Mouse (Mus musculus) forebrain, embryonic 10.5 days (tissue): ENCODE measurements around the gene Zfp740. TPM values are rescaled to one million over a fixed set of nuclear protein-coding genes. Genes with fewer than 3 reads are reported as not detected.
A peak's percentile ranks its signal among the peaks of the same experiment; 100 is the strongest.
"Not testable (repeated sequence)": the region's sequence is repeated elsewhere in the genome, so short reads cannot be mapped to it uniquely, and the experiment has no call there.

Source experiments
- DNase-seq: peaks from one replicate; pipeline ENCODE4 v3.0.0-alpha.2; 2017; ENCODE audit warnings: low spot score; ENCODE audit errors: extremely low spot score
- H3K27ac ChIP-seq: fragments of 300-500 bp; sonication (generic); 2 replicates; pipeline ENCODE4 v1.5.1; 2016; ENCODE audit warnings: mild to moderate bottlenecking
- H3K27me3 ChIP-seq: fragments of 300-500 bp; sonication (generic); 2 replicates; pipeline ENCODE4 v1.6.1; 2016; ENCODE audit warnings: mild to moderate bottlenecking; ENCODE audit not compliant: poor library complexity, severe bottlenecking
- H3K36me3 ChIP-seq: fragments of 300-500 bp; sonication (generic); replicated peaks from 2 replicates; pipeline ENCODE4 v1.6.1; 2016; ENCODE audit warnings: mild to moderate bottlenecking, moderate library complexity
- H3K4me1 ChIP-seq: fragments of 300-500 bp; sonication (generic); 2 replicates; pipeline ENCODE4 v1.6.1; 2016
- H3K4me3 ChIP-seq: fragments of 300-500 bp; sonication (generic); 2 replicates; pipeline ENCODE4 v1.5.1; 2016; ENCODE audit warnings: mild to moderate bottlenecking, moderate library complexity
- H3K9me3 ChIP-seq: fragments of 300-500 bp; sonication (generic); 2 replicates; pipeline ENCODE4 v1.6.1; 2016; ENCODE audit warnings: mild to moderate bottlenecking, moderate library complexity
- whole genome bisulfite sequencing: fragments of 180-500 bp; shearing (Covaris S2); methylation state at CpG from one replicate; pipeline ENCODE4 v1.1.7; 2016; 5-methylcytosine and 5-hydroxymethylcytosine counted together
- polyA plus RNA-seq: library from polyadenylated mRNA; unstranded; fragments of >200 nt; fragmentation: Nextera tagmentation; extraction: Ambion mirVana; gene quantifications from 2 replicates; pipeline ENCODE4 v1.2.1, GENCODE M21; 2016

The Zfp740 gene
- 71.7 and 72.7 TPM in 2 replicates for polyA plus RNA-seq

GRCm38 (mm10) chr15:102202971-102203834 lies at the start of gene Zfp740:
Gene Zfp740 (plus strand): TSS chr15:102203249.
- WGBS, result 1% methylated on average over 67 of the region's 68 CpGs
- H3K4me1 ChIP-seq, result peaks cover 35% of the 10 kb centered on the region

DNA sequence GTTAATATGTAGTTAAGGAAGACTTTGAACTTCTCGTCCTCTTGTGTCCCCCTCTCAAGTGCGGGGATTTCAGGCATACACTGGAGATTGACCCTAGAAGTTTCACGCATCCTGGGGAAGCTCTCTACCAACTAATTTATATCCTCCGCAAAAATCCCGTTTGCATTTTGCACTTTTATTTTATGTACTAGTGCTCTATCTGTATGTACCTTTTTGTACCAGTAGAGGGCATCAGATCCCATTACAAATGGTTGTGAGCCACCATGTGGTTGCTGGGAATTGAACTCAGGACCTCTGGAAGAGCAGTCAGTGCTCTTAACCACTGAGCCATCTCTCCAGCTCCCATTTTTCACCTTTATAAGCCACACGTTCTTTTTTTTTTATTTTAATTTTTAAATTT lies 48.0 kb upstream of the Zfp740 start:
- not testable (repeated sequence) for H3K36me3 ChIP-seq, DNase-seq, H3K4me3 ChIP-seq, H3K27ac ChIP-seq, H3K9me3 ChIP-seq, H3K27me3 ChIP-seq
- 90% methylated on average over 6 of the region's 6 CpGs for WGBS
- H3K4me1 ChIP-seq, result peaks cover 40% of the 10 kb centered on the region

More at GRCm38 (mm10) chr15:102202971-102203834, at the start of gene Zfp740:
- Histone ChIP-seq H3K27me3 (no peaks in the 10 kb centered on the region), H3K27ac (peak within 1 kb of the TSS; percentile 99), H3K9me3 (no peaks in the 10 kb centered on the region), H3K4me3 (peak within 1 kb of the TSS; percentile 86), H3K36me3 (peaks cover 42% of the 10 kb centered on the region)
- DNase-seq, result peak; percentile 96

- WGBS, result 34% methylated on average over 20 of the region's 20 CpGs
- Histone ChIP-seq H3K9me3 (no peaks in the 10 kb centered on the region), H3K27ac (peak overlapping the region; percentile 69), H3K27me3 (0 out of 2 replicates have a peak, but pooled peaks cover 9% of the 10 kb centered on the region), H3K4me1 (peaks cover 37% of the 10 kb centered on the region), H3K4me3 (0 out of 2 replicates have a peak overlapping the region, but pooled peaks have one; percentile 16), H3K36me3 (no peaks in the 10 kb centered on the region)
- no peak for DNase-seq
These were observed 46.2 kb upstream of the Zfp740 start for GRCm38 (mm10) chr15:102156836-102157235.

DNA sequence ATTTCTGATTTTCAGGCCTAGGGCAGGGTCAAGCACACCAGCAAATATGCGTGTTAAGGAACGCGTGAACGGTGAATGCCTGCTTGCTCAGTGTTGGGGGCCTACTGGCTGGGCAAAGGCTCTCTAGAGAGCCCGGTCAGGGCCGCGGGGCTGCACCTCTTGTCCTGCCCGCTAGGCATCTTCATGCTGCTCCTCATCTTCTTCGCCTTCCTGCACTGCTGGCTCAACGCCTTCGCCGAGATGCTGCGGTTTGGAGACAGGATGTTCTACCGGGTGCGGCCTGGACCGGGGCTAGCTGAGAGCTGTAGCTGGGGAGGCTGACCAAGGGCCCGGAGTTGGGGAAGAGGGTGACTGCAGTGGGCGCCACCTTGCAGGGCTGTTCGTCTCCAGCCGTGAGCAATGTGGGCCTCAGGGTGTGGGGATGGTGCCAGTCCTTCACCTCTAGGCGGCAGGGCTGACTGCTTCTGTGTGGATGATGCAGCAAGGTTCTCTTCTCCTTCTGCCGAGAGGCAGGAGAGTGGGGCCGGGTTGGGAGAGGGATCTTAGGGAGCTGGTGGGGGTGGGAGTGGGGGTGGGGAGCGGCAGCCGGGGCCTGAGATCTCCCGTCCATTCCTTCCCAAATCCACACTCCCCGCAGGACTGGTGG lies 42.5 kb upstream of the Zfp740 start:
- peaks cover 26% of the 10 kb centered on the region for H3K4me1 ChIP-seq
- no peak for DNase-seq
- whole genome bisulfite sequencing, result 62% methylated on average over 27 of the region's 27 CpGs
- H3K9me3 ChIP-seq, result no peaks in the 10 kb centered on the region
- H3K36me3 ChIP-seq, result no peaks in the 10 kb centered on the region
- H3K4me3 ChIP-seq, result no peak overlapping the region
- 0 out of 2 replicates have a peak, but pooled peaks cover 9% of the 10 kb centered on the region for H3K27me3 ChIP-seq
- no peak overlapping the region for H3K27ac ChIP-seq

DNA sequence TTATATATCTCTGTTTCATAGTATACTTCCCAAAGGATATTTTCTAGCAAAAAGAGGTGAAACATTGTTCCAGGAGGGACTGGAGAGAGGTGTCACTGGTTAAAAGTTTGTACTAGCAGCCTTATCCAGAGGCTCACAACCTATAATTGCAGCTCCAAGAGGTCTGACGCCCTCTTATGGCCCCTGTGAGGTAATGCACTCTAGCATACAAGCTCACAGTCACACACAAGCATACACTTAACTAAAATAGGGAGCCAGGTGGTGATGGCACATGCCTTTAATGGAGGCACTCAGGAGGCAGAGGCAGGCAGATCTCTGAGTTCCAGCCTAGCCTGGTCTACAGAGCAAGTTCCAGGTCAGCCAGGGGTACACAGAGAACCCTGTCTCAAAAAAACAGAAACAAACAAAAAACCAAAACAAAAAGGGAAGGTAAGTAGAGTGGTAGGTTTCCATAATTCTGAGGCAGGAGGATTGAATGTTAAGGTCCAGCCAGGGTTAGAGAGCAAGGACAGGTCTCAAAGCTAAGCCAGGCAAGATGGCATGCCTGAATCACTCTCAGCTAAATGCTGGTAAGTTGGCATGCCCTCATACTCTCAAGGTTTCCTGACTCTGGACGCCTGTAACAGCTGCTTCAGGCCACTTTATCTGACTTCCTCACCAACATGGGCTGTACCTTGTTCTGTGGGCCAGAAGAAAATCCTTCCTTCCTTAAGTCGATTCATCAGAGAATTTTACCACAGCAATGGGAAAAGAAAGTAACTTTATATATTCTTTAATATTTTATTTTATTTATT lies 39.0 kb upstream of the Zfp740 start:
- Histone ChIP-seq H3K36me3 (no peaks in the 10 kb centered on the region), H3K4me3 (no peak overlapping the region), H3K9me3 (no peaks in the 10 kb centered on the region), H3K27me3 (0 out of 2 replicates have a peak, but pooled peaks cover 9% of the 10 kb centered on the region), H3K27ac (no peak overlapping the region), H3K4me1 (peaks cover 17% of the 10 kb centered on the region)
- 73% methylated on average over 3 of the region's 3 CpGs for WGBS
- DNase-seq, result no peak

GRCm38 (mm10) chr15:102165468-102166100 lies 37.5 kb upstream of the Zfp740 start:
- Histone ChIP-seq H3K9me3 (no peaks in the 10 kb centered on the region), H3K36me3 (no peaks in the 10 kb centered on the region), H3K4me1 (peaks cover 15% of the 10 kb centered on the region), H3K4me3 (no peak overlapping the region), H3K27me3 (0 out of 2 replicates have a peak, but pooled peaks cover 5% of the 10 kb centered on the region), H3K27ac (no peak overlapping the region)
- no peak for DNase-seq
- 67% methylated on average over 6 of the region's 6 CpGs for WGBS

- Histone ChIP-seq H3K4me3 (no peak overlapping the region), H3K4me1 (peaks cover 14% of the 10 kb centered on the region), H3K36me3 (no peaks in the 10 kb centered on the region), H3K27me3 (no peaks in the 10 kb centered on the region), H3K27ac (0 out of 2 replicates have a peak overlapping the region, but pooled peaks have one; percentile 37), H3K9me3 (no peaks in the 10 kb centered on the region)
- no peak for DNase-seq
- 64% methylated on average over 6 of the region's 6 CpGs for WGBS
These were observed 35.4 kb upstream of the Zfp740 start for GRCm38 (mm10) chr15:102167620-102168021.

- Histone ChIP-seq H3K36me3 (no peaks in the 10 kb centered on the region), H3K27ac (no peak overlapping the region), H3K27me3 (no peaks in the 10 kb centered on the region), H3K9me3 (no peaks in the 10 kb centered on the region), H3K4me3 (no peak overlapping the region), H3K4me1 (peaks cover 14% of the 10 kb centered on the region)
- 68% methylated on average over 2 of the region's 2 CpGs for WGBS
- DNase-seq, result no peak
These were observed 34.0 kb upstream of the Zfp740 start for GRCm38 (mm10) chr15:102169064-102169463.

DNA sequence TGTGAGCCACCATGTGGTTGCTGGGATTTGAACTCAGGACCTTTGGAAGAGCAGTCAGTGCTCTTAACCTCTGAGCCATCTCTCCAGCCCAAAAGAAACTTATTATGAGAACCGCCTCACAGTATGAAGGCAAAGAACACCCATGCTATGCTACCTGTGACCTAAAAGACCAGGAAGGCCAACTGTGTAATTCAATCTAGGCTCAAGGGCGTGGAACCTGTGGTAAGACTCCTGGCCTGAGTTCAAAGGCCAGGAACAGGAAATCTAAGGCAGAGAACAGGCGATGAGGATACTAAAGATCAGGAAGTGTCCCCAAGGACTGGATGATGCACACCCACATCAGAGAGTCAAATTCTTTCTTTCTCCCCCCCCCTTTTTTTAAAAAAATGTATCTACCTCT lies 29.5 kb upstream of the Zfp740 start:
- no peak for DNase-seq
- WGBS, result 90% methylated on average over 3 of the region's 3 CpGs

DNA sequence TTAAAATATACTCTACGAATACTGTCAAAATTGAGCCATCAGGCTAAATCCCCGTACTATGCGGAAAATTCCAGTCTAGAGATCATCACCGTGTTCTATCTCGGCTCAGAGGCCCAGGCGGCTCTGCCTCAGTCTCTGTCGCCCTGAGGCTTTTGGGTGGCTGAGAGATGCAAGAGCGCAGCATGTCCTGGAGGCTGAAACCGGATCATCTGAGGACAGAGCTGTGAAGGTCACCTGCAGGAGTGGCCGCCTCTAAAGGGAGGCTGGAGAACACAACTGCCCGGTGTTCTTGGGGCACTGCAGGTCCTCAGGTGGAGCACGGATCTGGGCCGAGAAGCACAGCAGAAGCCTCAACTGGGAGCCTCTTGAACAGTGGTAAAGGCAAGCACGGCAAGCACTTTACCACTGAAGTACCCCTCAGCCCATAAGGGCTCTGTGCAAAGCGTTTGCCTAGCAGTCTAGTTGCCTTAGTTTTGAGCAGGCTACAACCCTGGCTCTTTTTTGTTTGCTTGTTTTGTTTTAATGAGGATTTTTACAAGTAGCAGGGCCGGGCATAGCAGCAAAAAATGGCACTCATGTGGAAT lies 27.2 kb upstream of the Zfp740 start:
- 88% methylated on average over 16 of the region's 16 CpGs for WGBS
- no peak overlapping the region for H3K27ac ChIP-seq

More for the DNA sequence above, 29.5 kb upstream of the Zfp740 start:
- peaks cover 3% of the 10 kb centered on the region; the same call in 1 of the 2 replicates for H3K4me1 ChIP-seq
- no peak overlapping the region for H3K4me3 ChIP-seq
- H3K27me3 ChIP-seq, result no peaks in the 10 kb centered on the region
- H3K36me3 ChIP-seq, result peaks cover 6% of the 10 kb centered on the region; the same call in 1 of the 2 replicates
- no peaks in the 10 kb centered on the region for H3K9me3 ChIP-seq
- no peak overlapping the region for H3K27ac ChIP-seq

GRCm38 (mm10) chr15:102176571-102177316 lies 26.3 kb upstream of the Zfp740 start:
- H3K27me3 ChIP-seq, result no peaks in the 10 kb centered on the region
- H3K4me1 ChIP-seq, result no peaks in the 10 kb centered on the region
- 92% methylated on average over 7 of the region's 7 CpGs for WGBS
- no peak overlapping the region for H3K27ac ChIP-seq
- no peak for DNase-seq
- no peaks in the 10 kb centered on the region for H3K9me3 ChIP-seq
- H3K4me3 ChIP-seq, result no peak overlapping the region
- H3K36me3 ChIP-seq, result peaks cover 17% of the 10 kb centered on the region

More for the DNA sequence above, 27.2 kb upstream of the Zfp740 start:
- H3K9me3 ChIP-seq, result no peaks in the 10 kb centered on the region
- DNase-seq, result no peak
- no peaks in the 10 kb centered on the region for H3K4me1 ChIP-seq
- H3K4me3 ChIP-seq, result no peak overlapping the region
- H3K27me3 ChIP-seq, result no peaks in the 10 kb centered on the region
- H3K36me3 ChIP-seq, result peaks cover 17% of the 10 kb centered on the region
